Mouse (Mus musculus): ENCODE measurements around the gene Clip2.
"Not testable (repeated sequence)": the region's sequence is repeated elsewhere in the genome, so short reads cannot be mapped to it uniquely, and the experiment has no call there.

Gene Clip2

DNA sequence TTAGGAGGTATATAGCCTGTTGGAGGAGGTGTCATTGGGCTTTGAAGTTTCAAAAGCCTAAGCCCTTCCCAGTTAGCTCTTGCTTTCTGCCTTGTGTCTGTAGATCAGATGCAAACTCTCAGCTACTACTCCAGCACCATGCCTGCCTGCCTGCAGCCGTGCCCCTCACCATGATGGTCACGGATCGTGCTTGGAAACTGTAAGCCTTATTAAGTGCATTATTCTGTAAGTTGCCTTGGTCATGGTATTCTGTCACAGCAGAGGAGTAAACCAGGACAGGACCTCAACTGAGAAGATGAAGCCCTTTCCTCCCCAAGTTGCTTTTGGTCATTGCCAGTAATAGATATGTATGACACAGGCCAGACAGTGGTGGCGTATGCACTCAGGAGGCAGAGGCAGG is 63.6 kb downstream of the Clip2 start:
- DNase-seq (ENCODE audit: low spot score), result no peak

DNA sequence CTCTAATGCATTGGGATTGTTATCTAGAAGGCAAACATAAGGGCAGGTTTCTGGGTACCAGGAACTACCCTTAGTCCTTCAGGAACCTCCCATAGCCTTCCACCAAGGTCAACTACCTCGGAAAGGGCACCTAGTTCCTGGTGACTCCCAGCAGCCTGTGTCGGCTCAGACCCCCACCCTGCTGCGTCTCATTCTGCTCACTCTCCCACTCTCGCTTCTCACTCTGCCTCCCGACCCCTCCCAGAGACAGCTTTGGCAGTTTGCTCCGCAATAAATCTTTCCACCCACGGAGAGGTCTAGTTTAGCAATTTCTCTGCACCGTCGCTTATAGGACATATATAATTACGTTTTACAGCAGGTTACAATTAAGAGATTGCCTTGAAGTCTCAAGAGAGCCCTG is 64.2 kb downstream of the Clip2 start:
- no peak for DNase-seq (ENCODE audit: low spot score)

DNA sequence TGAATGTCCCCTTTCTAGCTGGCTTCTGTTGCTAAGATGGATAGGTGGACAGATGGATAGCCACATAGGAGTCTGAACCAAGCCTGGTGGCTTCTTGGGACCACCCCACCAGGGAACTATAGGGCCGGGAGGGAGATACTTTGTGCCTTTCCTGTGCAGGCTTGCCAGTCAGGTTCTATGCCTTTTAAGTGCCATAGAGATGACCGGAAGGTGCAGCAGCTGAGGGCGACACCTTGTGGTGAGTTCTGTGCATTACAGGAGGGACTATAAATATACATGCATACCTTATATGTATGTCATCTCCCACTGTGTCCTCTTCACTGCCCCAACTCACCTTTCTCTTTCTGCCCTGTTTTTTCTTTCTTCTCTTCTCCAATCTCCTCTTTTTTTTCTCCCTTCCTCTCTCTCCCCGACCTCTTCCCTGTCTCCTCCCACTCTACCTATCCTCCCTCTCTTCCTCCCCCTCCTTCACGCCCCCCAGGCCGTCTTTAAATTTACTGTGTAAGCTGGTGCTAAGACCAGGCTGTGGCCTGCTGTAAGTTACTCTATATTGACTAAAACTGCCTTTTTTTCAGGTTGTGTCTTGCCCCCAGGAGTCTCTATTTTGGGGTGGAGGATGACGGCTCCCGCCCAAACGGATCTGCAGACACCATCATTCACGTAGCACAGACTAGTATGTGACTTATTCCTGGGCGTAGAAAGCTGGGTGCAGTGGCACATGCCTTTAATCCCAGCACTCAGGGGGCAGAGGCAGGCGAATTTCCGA is 66.2 kb downstream of the Clip2 start:
- peak; percentile 93 for DNase-seq (ENCODE audit: low spot score)

DNA sequence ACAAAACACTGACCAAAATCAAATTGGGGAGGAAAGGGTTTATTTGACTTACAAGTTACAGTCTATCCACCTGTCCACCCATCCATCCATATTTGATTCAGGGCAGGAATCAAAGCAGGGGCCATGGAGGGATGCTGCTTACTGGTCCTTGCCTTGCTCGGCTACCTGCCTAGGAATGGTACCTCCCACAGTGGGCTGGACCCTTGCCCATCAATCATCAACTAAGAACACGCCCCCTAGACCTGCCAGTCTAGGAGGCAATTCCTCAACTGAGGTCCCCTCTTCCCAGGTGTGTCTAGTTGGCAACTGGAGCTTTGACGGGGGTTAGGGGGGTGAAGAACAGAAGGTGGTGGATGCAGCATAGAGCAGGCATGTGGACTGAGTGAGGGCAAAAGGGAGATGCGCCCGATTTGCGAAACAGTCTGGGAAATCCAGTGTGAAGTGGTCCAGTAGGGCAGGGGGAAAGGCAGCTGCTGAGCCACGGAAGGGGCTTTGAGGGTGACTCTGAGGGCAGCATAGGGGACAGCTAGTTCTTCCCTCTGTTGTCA is 67.0 kb downstream of the Clip2 start:
- DNase-seq (ENCODE audit: low spot score), result no peak

DNA sequence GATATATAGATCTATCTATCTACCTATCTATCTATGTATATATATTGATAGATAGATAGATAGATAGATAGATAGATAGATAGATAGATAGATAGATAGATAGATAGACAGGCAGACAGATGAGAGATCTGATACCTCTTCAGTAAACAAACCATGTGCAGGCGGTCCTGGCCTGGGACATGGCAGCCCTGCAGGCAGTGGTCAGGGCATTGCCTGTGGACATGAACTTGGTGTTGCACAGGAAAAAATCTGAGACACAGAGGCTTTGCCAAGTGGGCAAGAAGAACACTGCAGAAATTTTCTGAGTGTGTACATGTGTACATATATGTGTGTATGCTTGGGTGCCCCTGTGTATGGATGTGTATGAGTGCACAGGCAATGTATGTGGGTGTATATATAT is 68.9 kb downstream of the Clip2 start:
- DNase-seq (ENCODE audit: low spot score), result no peak

DNA sequence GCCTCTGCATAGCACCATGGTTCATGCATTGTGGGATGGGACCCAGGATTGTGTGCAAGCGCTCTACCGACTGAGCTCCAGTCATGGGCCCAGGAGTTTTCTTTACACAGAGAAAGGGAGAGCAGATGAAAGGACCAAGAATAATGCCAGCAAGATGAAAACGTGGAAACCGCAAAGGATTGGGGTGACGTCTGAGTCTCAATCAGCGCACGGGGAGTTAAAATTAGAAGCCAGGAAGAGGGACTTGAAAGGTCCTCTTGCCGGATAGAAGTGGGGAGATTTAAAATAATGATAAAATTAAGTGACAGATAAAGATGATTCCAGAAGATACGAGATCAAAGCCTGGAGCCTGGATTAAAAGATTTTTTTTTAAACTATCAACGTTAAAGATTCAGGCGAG is 69.9 kb downstream of the Clip2 start:
- DNase-seq (ENCODE audit: low spot score), result no peak

DNA sequence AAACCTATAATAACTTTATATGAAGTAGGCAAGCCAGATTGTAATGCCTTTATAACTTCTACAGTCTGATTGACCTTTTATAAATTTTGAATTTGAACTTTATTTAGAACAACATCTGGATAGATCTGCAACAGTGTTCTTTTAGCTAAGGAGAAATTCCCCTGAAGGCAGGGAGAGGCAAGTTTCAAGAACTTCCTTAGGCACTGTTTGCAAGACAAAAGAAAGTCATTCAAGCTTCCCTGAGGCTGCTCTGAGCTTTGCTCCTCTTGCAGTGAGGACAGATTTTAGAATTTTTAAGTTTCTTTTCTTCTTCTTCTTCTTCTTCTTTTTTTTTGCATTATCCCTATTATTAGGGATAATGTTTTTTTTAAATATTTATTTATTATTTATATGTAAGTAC is 73.3 kb downstream of the Clip2 start:
- not testable (repeated sequence) for DNase-seq (ENCODE audit: low spot score)

DNA sequence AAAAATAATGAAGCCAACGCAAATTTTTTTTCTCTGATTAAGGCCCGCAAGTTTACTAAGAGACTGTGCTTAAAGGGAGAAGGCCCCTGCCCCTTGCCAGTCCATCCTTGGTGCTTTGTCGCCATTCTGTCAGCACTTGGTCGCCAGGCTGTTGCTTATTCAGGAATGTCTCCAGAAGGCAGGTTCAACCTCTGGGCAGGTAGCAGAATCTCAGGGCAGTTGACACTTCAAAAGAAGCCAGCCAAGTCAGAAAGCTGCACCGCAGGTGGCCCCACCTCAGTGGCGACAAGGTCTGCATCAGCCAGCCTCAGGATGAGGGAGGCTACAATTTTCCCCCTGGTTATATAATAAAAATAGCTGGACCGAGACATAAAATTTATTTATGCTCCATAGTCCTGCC is 76.5 kb downstream of the Clip2 start:
- not testable (repeated sequence) for DNase-seq (ENCODE audit: low spot score)

DNA sequence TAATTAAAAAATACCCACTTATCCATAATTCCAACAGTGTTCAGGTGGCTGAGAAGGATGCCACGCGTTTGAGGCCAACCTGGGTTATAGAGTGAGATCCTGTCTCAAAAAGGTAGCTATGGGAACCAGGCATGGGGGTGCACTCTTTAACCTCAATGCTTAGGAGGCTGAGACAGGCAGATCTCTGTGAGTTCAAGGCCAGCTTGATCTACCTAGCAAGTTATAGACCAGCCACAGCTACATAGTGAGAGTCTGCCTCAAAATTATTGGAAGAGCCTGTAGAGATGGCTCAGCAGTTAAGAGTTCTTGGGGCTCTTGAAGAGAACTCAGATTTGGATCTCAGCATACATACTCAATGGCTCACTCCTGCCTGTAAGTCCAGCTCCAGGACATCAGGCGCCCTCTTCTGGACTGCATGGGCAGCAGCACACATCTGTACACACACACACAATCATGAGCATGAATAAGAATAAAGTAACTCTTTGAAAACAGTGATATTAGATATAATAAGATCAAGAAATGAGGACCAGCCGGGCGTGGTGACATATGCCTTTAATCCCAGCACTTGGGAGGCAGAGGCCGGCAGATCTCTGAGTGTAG is 77.1 kb downstream of the Clip2 start:
- no peak for DNase-seq (ENCODE audit: low spot score)

DNA sequence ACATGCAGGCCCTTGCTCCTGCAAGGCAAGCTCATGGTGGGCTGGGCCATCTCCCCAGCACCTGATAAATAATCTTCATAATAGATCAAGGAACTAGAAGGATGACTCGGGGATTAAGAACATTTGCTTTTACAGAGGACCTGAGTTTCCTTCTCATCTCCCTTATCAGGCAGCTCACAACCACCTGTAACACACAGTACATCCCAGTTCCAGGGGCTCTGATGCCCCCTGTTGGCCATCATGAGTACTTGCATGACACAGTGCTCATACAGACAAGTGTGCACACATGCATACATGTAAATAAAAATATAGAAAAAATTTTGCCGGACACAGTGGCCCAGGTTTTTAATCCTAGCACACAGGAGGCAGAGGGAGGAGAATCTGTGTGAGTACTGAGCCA is 78.3 kb downstream of the Clip2 start:
- no peak for DNase-seq (ENCODE audit: low spot score)

DNA sequence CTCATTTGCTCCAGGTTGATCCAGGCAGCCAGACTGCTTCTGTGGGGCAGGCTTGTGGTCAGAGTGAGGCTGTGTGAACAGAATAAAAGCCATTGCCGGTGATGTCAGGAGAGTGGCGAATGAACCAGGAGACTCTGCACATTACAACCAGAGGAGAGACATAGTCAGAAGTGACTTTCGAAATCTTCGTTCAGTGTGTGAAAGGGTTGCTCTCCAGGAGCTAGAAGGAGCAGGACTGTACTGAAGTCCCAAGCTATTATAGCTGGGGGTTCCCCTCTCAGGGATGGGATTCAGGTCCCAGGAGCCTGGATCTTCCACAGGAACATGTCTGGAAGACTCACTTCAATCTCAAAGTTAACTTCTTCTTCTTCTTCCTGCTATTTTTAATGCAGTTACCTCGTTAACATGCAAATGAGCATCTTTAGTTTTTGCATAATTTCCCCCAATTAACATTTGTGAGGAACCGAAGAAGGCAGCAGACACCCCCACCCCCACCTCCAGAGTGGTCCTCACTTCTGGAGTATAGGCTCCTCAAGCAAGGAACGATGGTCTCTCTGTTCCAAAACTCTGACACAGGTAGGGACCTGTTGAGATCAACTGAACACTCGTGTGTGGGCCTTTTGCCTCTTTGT is 81.6 kb downstream of the Clip2 start:
- no peak for DNase-seq (ENCODE audit: low spot score)

DNA sequence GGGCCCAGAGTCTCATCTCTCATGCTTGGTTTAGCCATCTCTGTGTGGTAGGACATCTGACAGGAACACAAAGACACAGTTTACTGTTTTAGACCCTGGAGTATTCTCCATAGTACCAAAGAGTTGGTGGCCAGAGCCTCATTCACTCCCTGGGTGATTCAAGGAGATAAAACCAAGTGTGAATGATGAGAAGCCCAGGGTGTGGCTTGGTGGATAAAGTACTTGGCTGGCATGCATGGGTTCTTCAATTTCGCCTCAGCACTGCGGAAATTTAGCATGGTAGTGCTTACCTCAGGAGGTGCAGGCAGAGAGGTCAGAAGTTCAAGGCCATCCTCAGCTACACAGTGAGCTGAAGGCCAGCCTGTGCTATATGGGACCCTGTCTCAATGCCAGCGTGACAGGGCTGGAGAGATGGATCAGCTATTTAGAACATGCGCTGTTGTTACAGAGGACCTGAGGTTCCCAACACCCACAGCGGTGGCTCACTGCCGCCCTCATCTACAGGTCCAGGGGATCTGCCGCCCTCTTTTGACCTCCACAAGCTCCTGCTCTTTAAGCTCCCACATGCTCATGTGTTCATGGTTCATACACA is 82.6 kb downstream of the Clip2 start:
- no peak for DNase-seq (ENCODE audit: low spot score)

DNA sequence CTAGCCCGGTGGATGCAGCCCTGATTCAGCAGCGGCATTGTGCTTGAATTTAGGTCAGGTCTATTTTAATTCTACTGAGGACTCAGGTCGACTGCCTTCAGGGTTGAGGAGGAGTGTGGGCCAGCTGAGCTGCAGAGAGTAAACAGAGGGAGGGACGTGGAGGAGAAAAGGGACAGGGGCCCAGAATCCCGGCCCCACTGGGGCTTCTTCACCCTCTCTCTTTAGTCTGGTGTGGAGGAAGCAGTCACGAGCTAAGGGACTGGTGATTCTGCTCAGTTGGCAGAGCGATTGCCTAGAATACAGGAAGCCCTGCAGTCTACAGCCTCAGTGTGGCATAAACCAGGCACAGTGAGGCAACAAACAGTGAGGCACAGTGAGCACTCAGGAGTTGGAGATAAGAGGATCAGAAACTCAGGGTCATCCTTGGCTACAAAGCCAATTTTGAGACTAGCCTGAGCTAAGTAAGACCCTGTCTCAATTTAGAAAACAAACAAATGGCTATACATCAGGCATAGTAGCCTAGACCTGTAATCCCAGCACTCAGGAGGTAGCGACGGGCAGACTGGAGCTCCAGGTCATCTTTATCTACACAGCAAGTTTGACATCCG is 84.0 kb downstream of the Clip2 start:
- DNase-seq (ENCODE audit: low spot score), result no peak

DNA sequence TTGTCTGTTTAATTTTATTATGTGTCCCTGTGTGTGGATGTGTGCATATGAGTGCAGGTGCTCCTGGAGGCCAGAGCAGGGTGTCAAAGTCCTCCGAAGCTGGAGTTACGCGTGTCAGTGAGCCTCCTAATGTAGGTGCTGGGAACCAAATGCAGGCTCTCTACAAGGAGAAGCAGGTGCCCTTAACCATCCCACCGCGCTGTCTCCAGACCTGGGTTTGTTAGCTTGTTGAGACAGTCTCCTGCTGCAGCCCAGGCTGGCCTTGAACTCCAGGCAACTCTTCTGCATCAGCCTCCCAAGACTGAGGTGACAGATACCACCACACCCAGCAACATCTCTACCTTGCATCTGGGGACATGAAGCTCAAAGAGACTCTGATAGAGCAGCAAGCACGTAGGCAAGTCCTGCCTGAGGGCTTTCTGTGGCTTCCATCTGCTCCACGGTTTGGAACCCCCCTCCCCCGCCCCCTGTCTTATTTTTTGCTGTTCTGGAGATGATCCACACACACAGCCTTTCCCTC is 85.1 kb downstream of the Clip2 start:
- DNase-seq (ENCODE audit: low spot score), result no peak

DNA sequence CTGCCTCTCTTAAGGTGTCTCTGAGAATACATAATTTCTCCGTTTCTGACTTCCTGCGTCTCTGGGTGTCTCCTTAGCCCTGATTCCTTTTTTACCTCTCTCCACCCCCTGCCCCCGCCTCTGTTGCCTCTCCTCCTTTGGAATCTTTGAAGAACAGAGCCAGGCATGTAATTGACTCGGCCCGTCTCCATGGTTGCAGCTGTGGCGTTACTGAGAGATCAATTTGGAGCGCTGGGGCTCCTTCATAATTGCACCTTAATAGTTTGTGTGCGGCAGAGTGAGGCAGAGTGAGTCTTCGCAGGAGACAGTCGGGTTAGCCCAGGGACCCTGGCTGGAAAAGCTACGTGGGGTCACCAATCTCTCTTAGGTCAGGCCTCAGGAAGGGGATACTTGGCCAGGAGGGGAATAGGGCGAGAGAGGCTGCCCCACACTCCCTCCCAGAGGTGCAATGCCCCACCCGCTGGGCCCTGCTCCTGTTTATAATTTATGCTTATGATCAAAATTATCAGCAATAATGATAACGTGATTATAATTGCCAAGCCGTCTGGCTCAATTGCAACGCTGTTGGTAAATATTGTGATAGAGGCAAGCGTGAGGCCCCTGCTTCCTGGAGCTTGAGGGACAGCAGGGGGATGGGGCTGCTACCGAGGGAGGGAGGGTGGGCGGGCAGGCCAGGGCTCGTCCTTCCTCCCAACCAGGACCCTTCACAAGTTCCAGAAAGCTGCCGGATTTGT is 85.8 kb downstream of the Clip2 start:
- DNase-seq (ENCODE audit: low spot score), result peak; percentile 55

DNA sequence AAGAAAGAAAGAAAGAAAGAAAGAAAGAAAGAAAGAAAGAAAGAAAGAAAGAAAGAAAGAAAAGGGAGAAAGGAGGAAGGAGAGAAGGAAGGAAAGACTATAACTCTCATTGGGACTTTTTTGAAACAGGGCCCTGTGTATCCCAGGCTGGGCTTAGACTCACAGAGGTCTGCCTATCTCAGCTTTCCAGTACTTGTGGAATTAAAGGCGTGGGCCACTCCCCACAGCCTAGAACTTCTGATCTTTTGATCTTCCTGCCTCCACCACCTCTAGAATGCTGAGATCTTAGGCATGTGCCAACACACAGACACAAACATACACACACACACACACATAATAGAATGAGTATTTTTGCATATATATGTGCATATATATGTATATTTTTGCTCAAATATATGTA is 87.0 kb downstream of the Clip2 start:
- no peak for DNase-seq (ENCODE audit: low spot score)

DNA sequence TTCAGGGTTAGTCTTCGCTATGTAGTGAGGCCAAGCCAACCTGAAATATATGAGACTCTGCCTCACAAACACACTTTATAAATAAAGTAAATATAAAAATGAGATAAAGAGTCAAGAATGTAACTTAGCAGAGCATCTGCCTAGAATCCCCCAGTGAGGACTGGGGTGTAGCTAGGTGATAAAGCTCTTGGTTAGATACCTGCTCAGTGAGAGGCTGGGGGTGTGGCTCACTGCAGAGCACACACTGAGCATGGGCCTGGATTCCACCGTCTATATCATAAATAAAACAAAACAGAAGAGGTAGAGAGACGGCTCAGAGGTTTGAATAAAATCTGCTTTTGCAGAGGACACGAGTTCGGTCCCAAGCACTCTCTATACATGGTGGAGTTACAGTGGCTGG is 88.0 kb downstream of the Clip2 start:
- no peak for DNase-seq (ENCODE audit: low spot score)

DNA sequence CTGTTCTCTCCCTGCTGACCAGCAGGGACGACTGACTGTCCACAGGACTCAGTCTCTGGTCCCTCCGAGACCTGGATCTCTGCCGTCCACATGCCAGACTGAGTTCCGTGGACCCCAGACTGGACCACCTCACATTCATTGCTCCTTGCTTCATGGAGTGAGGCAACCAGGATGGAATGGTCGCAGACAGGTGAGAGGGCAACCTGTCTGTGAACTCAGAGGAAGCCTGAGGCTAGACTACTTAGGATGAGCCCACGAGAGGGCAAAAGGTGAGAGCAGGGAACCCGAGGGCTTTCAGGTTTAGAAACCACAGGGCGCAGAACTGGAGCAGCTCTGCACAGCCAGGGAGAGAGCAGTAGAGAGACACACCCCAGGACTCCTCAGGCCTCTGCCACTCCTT is 89.5 kb downstream of the Clip2 start:
- DNase-seq (ENCODE audit: low spot score), result no peak

DNA sequence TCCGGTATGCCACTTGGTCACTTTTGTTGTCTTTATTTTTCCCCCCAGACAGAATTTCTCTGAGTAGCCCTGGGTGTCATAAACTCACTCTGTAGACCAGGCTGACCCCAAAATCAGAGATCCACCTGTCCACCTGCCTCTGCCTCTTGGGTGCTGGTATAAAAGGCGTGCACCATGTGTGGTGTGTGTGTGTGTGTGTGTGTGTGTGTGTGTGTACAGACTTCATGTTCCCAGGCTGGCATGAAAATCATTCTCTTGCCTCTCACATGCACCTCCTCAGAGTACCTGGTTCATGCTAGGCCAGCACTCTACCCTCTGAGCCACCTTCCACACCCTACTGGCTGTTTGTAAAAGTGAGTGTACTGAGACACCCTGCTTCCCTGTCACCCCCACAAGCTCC is 89.9 kb downstream of the Clip2 start:
- no peak for DNase-seq (ENCODE audit: low spot score)

DNA sequence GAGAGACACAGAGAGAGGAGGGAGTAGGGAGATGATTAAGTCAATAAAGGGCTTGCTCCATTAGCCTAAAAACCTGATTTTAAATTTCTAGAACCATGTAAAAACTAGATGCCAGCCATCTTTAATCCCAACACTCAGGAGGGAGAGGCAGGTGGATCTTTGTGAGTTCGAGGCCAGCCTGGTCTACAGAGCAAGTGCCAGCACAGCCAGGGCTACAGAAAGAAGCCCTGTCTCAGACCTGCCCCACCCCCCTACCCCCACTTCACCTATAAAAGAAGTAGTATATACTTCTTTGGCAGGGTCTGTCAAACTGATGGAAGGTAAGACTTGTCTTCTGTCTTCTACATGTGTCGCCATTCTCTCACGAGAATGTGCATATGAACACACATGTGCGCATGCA is 91.7 kb downstream of the Clip2 start:
- no peak for DNase-seq (ENCODE audit: low spot score)

DNA sequence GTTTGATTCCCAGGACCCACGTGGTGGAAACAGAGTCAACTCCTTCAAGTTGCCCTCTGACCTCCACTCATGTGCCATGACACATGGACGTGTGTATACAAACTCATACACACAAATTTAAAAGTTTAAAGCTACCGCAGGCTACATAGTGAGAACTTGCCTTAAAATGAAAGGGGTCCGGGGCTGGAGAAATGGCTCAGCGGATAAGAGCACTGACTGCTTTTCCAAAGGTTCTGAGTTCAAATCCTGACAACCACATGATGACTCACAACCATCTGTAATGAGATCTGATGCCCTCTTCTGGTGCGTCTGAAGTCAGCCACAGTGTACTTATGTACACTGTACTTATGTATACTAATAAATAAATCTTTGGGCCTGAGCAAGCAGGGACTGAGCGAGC is 93.1 kb downstream of the Clip2 start:
- DNase-seq (ENCODE audit: low spot score), result no peak

DNA sequence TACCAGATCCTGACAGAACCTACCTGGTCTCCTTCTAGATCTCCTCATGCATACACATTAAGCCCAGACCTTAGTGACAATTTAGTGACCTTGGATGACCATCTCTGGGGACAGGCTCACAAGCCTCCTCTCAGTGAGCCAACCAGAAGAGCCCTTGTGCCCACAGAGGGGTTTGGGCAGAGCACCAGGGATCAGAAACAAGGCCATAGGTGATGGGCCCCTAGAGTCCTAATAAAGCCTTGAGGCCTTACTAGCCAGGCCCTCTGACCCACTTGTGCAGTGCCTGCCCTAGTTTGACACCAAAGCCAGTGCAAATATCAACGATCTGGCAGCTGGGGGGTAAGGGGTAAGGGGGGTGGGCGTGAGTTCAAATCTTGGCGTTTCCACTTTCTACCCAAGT is 93.8 kb downstream of the Clip2 start:
- DNase-seq (ENCODE audit: low spot score), result no peak
